Mouse (Mus musculus) megakaryocyte, embryonic 14.5 days (primary cell): ENCODE data around the gene Tacr2.

Experiments
- FLI1 ChIP-seq: IDR thresholded peaks from 2 replicates; pipeline ENCODE4 v1.6.1; 2012; ENCODE audit warnings: low read length, inconsistent platforms, mixed read lengths
- GATA1 ChIP-seq: IDR thresholded peaks from 3 replicates; pipeline ENCODE4 v1.6.1; 2012; ENCODE audit warnings: mixed read lengths, low read length, inconsistent platforms, borderline replicate concordance

DNA sequence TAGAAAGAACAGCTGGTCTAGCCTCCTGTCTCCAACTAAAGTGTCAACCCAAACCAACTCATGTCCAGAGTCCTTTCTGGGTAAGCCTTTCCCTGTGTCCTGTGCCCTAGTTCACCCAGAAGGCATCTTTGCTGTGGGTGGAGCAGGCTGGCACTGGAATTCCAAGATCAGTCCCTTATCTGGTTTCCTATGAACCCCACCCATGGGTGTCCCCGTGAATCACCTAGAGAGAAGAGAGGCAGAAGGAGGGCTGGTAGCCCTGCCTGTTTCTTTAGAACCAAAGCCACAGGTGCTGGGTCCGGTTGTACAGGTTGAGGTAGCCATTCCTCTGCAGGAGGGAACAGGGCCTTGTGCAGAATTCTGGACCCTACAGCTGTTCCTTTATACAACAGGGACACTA lies 30.6 kb upstream of the Tacr2 start:
- TF ChIP-seq GATA1 (no peak), FLI1 (no peak)
